Mouse (Mus musculus) c-Kit-positive CD71-positive TER-119-negative erythroid progenitor cells, embryonic 14.5 days (primary cell): Measurements from ENCODE around the gene Mfsd4b3.
"Not testable (repeated sequence)": the region's sequence is repeated elsewhere in the genome, so short reads cannot be mapped to it uniquely, and the experiment has no call there.

Source experiments
- DNase-seq: peaks from one replicate; pipeline ENCODE4 v3.0.0-alpha.2; 2013; ENCODE audit warnings: low read depth

Gene Mfsd4b3

GRCm38 (mm10) chr10:39924556-39924955 is 35.4 kb downstream of the Mfsd4b3 start:
- DNase-seq: not testable (repeated sequence)

- no peak for DNase-seq
Observed at GRCm38 (mm10) chr10:39912616-39913015, 47.3 kb downstream of the Mfsd4b3 start.

GRCm38 (mm10) chr10:39908768-39909441 is 51.0 kb downstream of the Mfsd4b3 start:
- no peak for DNase-seq

- no peak for DNase-seq
Observed at GRCm38 (mm10) chr10:39906799-39907658, 52.9 kb downstream of the Mfsd4b3 start.

- no peak for DNase-seq
Observed at GRCm38 (mm10) chr10:39904191-39904590, 55.8 kb downstream of the Mfsd4b3 start.

GRCm38 (mm10) chr10:39898874-39899371 is 61.0 kb downstream of the Mfsd4b3 start, which contains the start of gene Mfsd4b4:
Gene Mfsd4b4 (minus strand): TSS chr10:39899238.
- DNase-seq: peak; percentile 79
